Mouse (Mus musculus) heart, postnatal 14 days (tissue): ENCODE results near the gene Brca2. TPM values are rescaled to one million over a fixed set of nuclear protein-coding genes. Genes with fewer than 3 reads are reported as not detected.

Experiments
- DNase-seq, 2 experiments: peaks; one replicate each; pipeline ENCODE4 v3.0.0; 2021 to 2022
- intact Hi-C: fragments of 180-260 bp; cut with DNase I; formaldehyde crosslinking; loops from one replicate; pipeline ENCODE4 v1.15.1; 2025
- total RNA-seq, 2 experiments: library from RNA; stranded (reverse); gene quantifications; 2 replicates each; pipeline ENCODE4 v1.2.3; 2021

Gene Brca2
- total RNA-seq, 2 experiments from 2014 or later, result 4.4 TPM

DNA sequence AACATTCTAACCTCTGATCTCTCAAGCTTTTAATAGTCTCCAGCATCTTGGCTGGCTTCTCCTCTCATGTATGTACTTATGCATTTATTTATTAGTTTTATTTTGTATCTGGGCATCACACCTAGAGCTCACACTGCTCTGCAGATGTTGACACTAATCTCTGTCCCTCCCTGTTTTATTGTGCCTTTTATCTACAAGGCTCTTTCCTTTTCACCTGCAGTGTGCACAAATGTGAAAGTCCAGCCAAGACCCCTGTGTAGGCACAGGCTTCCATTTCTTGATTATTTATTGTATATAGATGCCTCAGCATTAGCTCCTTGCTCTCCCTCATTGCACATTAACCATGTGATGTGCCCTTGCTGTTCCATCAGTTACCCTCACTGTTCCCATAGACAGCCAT lies 38.9 kb downstream of the Brca2 start:
- DNase-seq, result no peak
- intact Hi-C loops, result no loop called here

- no peak for DNase-seq
- intact Hi-C loops, result no loop called here
Measured at GRCm38 (mm10) chr5:150561783-150562182, 39.4 kb downstream of the Brca2 start.

DNA sequence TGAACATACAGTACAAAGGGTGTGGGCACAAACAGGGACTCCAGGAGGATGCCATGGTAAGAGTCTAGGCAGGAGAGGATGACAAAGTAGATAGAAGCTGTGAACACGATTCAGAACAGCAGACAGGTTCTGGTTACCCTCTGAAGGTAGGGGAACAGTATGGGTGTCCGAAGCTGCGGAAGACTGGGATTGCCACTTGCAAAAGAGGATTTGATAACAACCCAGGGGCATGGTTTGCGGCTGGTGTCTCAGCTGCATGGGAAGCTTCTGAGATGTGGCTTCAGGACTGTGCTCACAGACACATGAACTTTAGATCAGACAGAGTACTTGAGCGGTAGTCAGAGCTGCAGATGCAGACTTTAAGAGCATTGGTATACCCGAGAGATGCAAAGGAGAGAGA lies 42.0 kb downstream of the Brca2 start:
- DNase-seq, result no peak
- intact Hi-C loops, result no loop called here

- intact Hi-C loops, result no loop called here
- DNase-seq, result no peak
Measured at GRCm38 (mm10) chr5:150566226-150566625, 43.8 kb downstream of the Brca2 start.

DNA sequence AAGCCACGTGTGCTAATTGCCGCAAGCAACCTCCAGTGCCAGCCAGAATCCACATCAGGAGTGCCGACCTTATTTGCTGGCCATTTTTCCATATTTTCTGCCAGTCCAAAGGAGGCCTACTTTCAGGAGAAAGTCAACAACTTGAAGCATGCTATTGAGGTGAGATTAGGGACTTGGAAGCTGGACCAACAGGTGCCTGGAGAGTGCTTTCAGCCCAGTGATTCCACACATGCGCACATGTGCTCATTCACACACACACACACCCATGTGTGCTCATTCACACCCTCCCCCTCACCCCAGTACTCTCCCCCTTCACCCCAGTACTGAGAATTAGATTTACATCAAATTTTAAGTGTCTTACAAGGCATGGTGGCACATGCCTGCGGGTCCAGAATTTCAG lies 44.5 kb downstream of the Brca2 start:
- no peak for DNase-seq

GRCm38 (mm10) chr5:150570496-150571219 lies 48.2 kb downstream of the Brca2 start:
- no peak for DNase-seq
- intact Hi-C loops, result no loop called here

More for the DNA sequence above, 44.5 kb downstream of the Brca2 start:
- intact Hi-C loops, result no loop called here

DNA sequence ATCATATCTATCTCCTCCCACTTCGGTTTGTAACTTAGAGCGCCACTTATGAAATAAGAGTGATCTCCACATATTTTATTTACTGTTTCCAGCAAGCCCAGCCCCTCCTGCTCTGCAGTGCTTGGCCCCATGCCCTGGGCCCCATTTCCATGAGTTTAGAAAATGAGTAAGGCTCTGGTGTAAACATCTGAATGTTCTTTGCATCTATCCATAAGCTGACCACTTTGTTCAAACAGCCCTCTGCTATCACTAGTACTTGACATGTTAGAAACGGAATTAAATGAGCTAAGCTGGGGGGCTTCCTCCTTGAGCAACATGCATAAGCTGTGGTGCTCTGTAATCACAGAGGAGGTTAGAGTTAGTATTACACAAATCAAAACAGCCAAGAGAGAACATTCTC lies 52.0 kb downstream of the Brca2 start:
- no peak for DNase-seq
- intact Hi-C loops, result no loop called here

DNA sequence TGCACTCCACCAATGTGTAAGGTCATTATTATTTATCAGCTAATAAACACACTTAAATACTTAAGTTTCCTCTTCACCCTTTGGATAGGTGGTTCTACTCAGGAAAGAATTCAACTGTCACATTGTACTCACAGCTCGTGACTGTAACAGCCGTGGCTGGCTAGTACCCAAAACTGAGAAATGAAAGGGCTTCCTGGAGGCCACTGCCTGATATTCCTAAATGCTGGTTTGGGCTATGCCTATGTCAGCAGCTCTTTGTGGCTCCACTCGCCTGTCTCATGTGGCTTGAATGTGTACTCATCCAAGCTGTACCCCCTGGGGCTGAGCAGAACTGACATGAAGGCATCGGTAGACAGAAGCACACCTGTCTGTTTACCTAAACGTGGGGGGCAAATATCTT lies 52.5 kb downstream of the Brca2 start:
- intact Hi-C loops, result no loop called here
- DNase-seq, result no peak

DNA sequence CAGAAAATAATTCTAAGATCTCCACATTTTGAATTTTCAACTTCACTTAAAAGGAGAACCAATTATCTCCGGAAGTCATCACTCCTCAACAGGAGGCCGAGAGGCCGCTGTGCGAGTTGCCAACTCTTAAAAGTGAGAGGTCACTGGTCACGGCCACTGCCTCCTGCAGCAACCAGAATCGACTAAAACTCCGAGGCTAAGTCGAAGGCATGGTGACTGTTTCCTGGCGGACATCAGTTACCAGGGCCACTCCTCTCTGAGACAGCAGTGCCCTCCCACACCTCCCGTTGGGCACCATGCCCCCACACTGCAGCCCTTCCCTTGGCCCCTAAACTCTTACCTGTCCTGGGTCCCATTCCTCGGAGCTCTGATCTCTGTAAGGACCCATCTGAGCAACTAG lies 54.4 kb downstream of the Brca2 start:
- intact Hi-C loops, result no loop called here
- no peak for DNase-seq

- DNase-seq, result no peak
- intact Hi-C loops, result no loop called here
Measured at GRCm38 (mm10) chr5:150578613-150579171, 56.3 kb downstream of the Brca2 start.

GRCm38 (mm10) chr5:150581180-150581579 lies 58.8 kb downstream of the Brca2 start:
- DNase-seq, result no peak
- intact Hi-C loops, result no loop called here

DNA sequence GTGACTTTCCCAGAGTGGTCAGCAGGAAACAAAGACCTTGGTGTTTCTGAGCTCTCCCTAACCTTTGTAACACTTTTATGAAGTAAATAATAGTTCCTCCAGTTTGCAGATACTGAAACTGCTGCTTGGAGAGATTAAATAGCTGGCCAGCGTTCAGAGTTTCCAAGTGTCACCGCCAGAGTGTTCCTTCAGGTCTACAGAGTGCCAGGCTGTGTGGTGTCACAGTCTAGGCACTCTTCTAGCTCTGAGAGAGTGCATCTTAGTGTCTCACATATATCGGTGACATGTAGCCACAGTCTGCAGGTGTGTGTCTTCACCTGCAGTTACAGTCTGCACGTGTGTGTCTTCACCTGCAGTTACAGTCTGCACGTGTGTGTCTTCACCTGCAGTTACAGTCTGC lies 60.8 kb downstream of the Brca2 start:
- intact Hi-C loops, result no loop called here
- no peak for DNase-seq

GRCm38 (mm10) chr5:150583622-150584336 lies 61.3 kb downstream of the Brca2 start:
- peak; percentile 19 to 40 for DNase-seq

DNA sequence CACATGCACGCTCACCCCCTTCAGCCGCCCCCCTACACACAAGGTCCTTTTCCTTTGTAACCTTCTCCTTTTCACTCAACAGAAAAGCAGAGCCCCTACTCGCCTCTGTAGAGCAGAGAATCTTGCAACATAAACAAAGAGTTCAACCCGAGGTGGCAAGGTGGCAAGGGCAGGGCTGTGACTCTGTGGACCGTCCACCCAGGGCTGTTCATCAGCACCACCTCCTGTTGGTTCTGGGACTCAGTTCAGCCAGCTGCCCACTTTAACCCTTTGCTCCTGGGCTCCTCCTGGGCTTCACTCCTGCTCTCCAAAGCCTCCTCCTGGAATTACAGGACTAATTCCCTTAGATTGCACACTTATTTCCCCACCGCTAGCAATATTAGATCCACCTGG lies 61.9 kb downstream of the Brca2 start:
- DNase-seq, result no peak
- intact Hi-C loops, result no loop called here

More at GRCm38 (mm10) chr5:150583622-150584336, 61.3 kb downstream of the Brca2 start:
- intact Hi-C loops, result no loop called here

GRCm38 (mm10) chr5:150589945-150590344 lies 67.5 kb downstream of the Brca2 start:
- no peak for DNase-seq
- intact Hi-C loops, result loop anchor here (5.0 kb wide), 1 partner anchor 72 kb away; no protein-coding TSS in a partner anchor

- DNase-seq, result no peak
- intact Hi-C loops, result loop anchor here (5.0 kb wide), 1 partner anchor 70 kb away; no protein-coding TSS in a partner anchor
Measured at GRCm38 (mm10) chr5:150592186-150592903, 69.9 kb downstream of the Brca2 start.

DNA sequence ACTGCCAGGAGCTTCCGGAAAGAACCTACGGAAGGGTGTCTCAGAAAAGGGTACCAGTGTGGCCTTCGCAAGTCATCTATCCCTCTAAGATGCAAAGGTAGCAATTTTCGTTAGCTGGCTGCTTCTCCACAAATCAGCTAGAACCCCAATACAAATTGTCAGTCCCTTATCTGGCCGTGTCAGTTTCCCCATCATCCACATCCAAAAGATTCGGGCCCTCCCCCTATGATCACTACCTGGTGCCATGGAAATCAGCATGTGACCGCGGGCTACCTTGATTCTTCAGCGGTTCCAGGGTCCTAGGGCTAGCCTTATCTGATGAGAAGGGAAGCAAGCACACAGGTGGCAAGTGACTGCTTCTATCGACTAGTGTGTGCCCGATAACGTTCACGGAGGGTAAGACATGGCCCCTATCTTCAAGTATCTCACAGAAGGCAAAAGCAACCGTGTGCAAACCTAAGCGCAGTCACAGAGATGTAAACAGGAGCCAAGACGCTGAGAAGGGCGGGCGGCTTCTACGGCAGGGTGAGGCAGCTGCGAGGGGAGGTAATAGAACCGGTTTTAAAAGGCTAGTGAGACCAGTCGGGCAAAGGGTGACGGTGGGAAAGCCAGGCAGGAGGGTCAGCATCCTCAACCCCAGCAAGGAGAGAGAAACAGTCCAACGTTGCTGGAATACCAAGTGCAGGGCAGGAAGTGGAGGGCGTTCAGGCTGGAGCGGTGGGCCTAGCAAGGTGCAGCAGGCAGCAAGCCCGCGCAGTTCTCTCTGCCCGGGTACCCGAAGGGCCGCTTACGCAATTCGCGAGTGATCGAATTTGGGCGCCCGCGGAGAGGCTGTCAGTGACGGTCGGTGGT lies 70.7 kb downstream of the Brca2 start:
- DNase-seq, result peak; percentile 24 to 33
- intact Hi-C loops, result loop anchor here (5.0 kb wide), 1 partner anchor 69 kb away; no protein-coding TSS in a partner anchor

- peak; percentile 53 to 62 for DNase-seq
- intact Hi-C loops, result loop anchor here (5.0 kb wide), 1 partner anchor 68 kb away; no protein-coding TSS in a partner anchor
Measured at GRCm38 (mm10) chr5:150593756-150594648, 71.6 kb downstream of the Brca2 start.
